Mouse (Mus musculus): ENCODE measurements around the gene Oxct1.

DNA sequence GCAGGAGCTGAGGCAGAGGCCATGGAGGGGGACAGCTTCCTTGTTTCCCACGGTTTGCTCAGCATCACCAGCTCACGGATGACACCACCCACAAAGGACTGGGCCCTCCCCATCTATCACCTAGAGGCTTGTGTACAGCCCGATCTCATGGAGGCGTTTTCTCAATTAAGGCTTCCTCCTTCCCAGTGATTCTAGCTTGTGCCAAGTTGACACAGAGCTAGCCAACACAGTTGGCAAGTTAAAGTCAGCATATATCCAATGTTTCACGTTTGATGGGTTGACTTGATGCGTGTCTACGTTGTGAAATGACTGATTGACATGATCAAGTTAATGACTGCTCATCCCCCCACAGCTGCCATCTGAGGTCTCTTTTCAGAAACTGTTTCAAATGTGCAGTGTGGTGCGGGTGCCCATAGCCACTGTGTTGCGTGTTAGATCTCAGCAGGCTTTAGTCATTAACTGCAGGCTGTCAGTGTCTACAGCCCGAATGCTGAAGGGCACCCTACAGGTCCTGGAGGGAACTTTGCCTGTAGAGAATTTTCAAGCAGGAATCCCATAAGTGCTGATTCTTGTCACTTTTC, 74.2 kb downstream of the Oxct1 start:
- TF ChIP-seq CTCF (IDR thresholded peaks at IDR 0.05; ENCODE audit: control insufficient read depth, insufficient read depth, insufficient replicate concordance, low read depth, low read length) (no peak), POLR2A (IDR thresholded peaks at IDR 0.05; ENCODE audit: control insufficient read depth, low read depth, low read length) (no peak)

All from testis, adult 2 months (tissue).